Mouse (Mus musculus) small intestine, adult 2 months (tissue): ENCODE data around the gene Pin1. TPM values are rescaled to one million over a fixed set of nuclear protein-coding genes. Genes with fewer than 3 reads are reported as not detected.

Experiments used
- H3K27ac ChIP-seq: fragments of 200-500 bp; 2 replicates; pipeline ENCODE4 v1.5.1; 2012; ENCODE audit warnings: low read depth, low read length, control low read depth, inconsistent platforms; ENCODE audit not compliant: insufficient read depth
- H3K27me3 ChIP-seq: fragments of 200-500 bp; 2 replicates; pipeline ENCODE4 v1.6.1; 2012; ENCODE audit warnings: mild to moderate bottlenecking, moderate library complexity, low read length, inconsistent platforms; ENCODE audit not compliant: control insufficient read depth, insufficient read depth
- H3K36me3 ChIP-seq: fragments of 200-500 bp; 2 replicates; pipeline ENCODE4 v1.6.1; 2012; ENCODE audit warnings: mild to moderate bottlenecking, low read length, control low read depth, inconsistent platforms; ENCODE audit not compliant: control insufficient read depth, insufficient read depth
- H3K4me1 ChIP-seq: fragments of 200-500 bp; 2 replicates; pipeline ENCODE4 v1.6.1; 2012; ENCODE audit warnings: low read length, inconsistent platforms, mixed read lengths; ENCODE audit not compliant: control insufficient read depth, insufficient read depth, insufficient read length
- H3K4me3 ChIP-seq: fragments of 200-500 bp; 2 replicates; pipeline ENCODE4 v1.5.1; 2012; ENCODE audit warnings: low read depth, mild to moderate bottlenecking, control low read depth, inconsistent platforms, low read length, moderate library complexity
- CTCF ChIP-seq: fragments of 200-500 bp; IDR thresholded peaks from 2 replicates; pipeline ENCODE4 v1.5.1; 2012; ENCODE audit warnings: low read depth, mild to moderate bottlenecking, control low read depth, inconsistent platforms, low read length, moderate library complexity, mixed read lengths; ENCODE audit not compliant: insufficient replicate concordance, insufficient read length; ENCODE audit errors: extremely low read depth
- POLR2A ChIP-seq: fragments of 200-500 bp; IDR thresholded peaks from 2 replicates; pipeline ENCODE4 v1.6.1; 2012; ENCODE audit warnings: low read depth, mild to moderate bottlenecking, control low read depth, inconsistent platforms, low read length, moderate library complexity
- WGBS: fragments of 180-500 bp; shearing (Covaris S2); methylation state at CpG from one replicate; pipeline ENCODE4 v1.1.7; 2018; 5-methylcytosine and 5-hydroxymethylcytosine counted together
- polyA plus RNA-seq: library from polyadenylated mRNA; depleted of rRNA; stranded (reverse); fragments of >200 nt; gene quantifications from 2 replicates; pipeline ENCODE4 v1.2.3, GENCODE M21; 2012; rRNA removed

The Pin1 gene
- polyA plus RNA-seq, result 8.6 and 13.0 TPM in 2 replicates

- peaks cover 5% of the 10 kb centered on the region; the same call in 1 of the 2 replicates for H3K36me3 ChIP-seq
- H3K27ac ChIP-seq, result peak within 1 kb of the TSS; percentile 7; the same call in 1 of the 2 replicates
These were observed at the start of gene Pin1 for GRCm38 (mm10) chr9:20651602-20652259. TSS of gene Pin1 (plus strand) at chr9:20652095.

GRCm38 (mm10) chr9:20606269-20606668, 45.6 kb upstream of the Pin1 start:
- TF ChIP-seq CTCF (no peak), POLR2A (no peak)
- H3K4me3 ChIP-seq, result no peak overlapping the region
- WGBS, result 92% methylated on average over 1 of the region's 1 CpGs

More at GRCm38 (mm10) chr9:20651602-20652259, at the start of gene Pin1:
- under 1% methylated on average over 45 of the region's 45 CpGs for WGBS
- TF ChIP-seq POLR2A (no peak), CTCF (no peak)
- peaks cover 3% of the 10 kb centered on the region; the same call in 1 of the 2 replicates for H3K4me1 ChIP-seq
- peak within 1 kb of the TSS; percentile 81 for H3K4me3 ChIP-seq
- H3K27me3 ChIP-seq, result no peaks in the 10 kb centered on the region

GRCm38 (mm10) chr9:20607100-20607974, 44.6 kb upstream of the Pin1 start:
- TF ChIP-seq POLR2A (peak; percentile 65; the same call in 1 of the 2 replicates), CTCF (no peak)
- H3K27ac ChIP-seq, result peak overlapping the region; percentile 99
- whole genome bisulfite sequencing, result under 1% methylated on average over 57 of the region's 57 CpGs

More at GRCm38 (mm10) chr9:20606269-20606668, 45.6 kb upstream of the Pin1 start:
- H3K27ac ChIP-seq, result no peak overlapping the region
- H3K4me1 ChIP-seq, result peaks cover 3% of the 10 kb centered on the region; the same call in 1 of the 2 replicates
- no peaks in the 10 kb centered on the region for H3K27me3 ChIP-seq
- H3K36me3 ChIP-seq, result no peaks in the 10 kb centered on the region

GRCm38 (mm10) chr9:20609831-20610464, 41.9 kb upstream of the Pin1 start:
- H3K27ac ChIP-seq, result no peak overlapping the region
- 83% methylated on average over 5 of the region's 5 CpGs for WGBS
- no peak for TF ChIP-seq CTCF
- no peak for TF ChIP-seq POLR2A

More at GRCm38 (mm10) chr9:20607100-20607974, 44.6 kb upstream of the Pin1 start:
- Histone ChIP-seq H3K27me3 (no peaks in the 10 kb centered on the region), H3K4me3 (peak overlapping the region; percentile 90), H3K4me1 (peaks cover 3% of the 10 kb centered on the region; the same call in 1 of the 2 replicates), H3K36me3 (no peaks in the 10 kb centered on the region)

GRCm38 (mm10) chr9:20611976-20612375, 39.9 kb upstream of the Pin1 start:
- TF ChIP-seq CTCF (no peak), POLR2A (no peak)
- Histone ChIP-seq H3K36me3 (no peaks in the 10 kb centered on the region), H3K27me3 (no peaks in the 10 kb centered on the region), H3K27ac (peak overlapping the region; percentile 39; the same call in 1 of the 2 replicates), H3K4me3 (no peak overlapping the region), H3K4me1 (peaks cover under 1% of the 10 kb centered on the region; the same call in 1 of the 2 replicates)
- 26% methylated on average over 5 of the region's 5 CpGs for WGBS

More at GRCm38 (mm10) chr9:20609831-20610464, 41.9 kb upstream of the Pin1 start:
- Histone ChIP-seq H3K4me3 (no peak overlapping the region), H3K27me3 (no peaks in the 10 kb centered on the region), H3K36me3 (no peaks in the 10 kb centered on the region), H3K4me1 (peaks cover 3% of the 10 kb centered on the region; the same call in 1 of the 2 replicates)

GRCm38 (mm10) chr9:20616685-20617084, 35.2 kb upstream of the Pin1 start:
- peaks cover 2% of the 10 kb centered on the region; the same call in 1 of the 2 replicates for H3K36me3 ChIP-seq
- TF ChIP-seq POLR2A (no peak), CTCF (no peak)
- no peak overlapping the region for H3K27ac ChIP-seq
- H3K27me3 ChIP-seq, result no peaks in the 10 kb centered on the region
- no peaks in the 10 kb centered on the region for H3K4me1 ChIP-seq
- no peak overlapping the region for H3K4me3 ChIP-seq
- 91% methylated on average over 2 of the region's 2 CpGs for WGBS
